Mouse (Mus musculus): ENCODE data around the gene Wdr27. TPM values are rescaled to one million over a fixed set of nuclear protein-coding genes. Genes with fewer than 3 reads are reported as not detected.

Wdr27 gene
- polyA plus RNA-seq, 1 experiment = 51.5 TPM

DNA sequence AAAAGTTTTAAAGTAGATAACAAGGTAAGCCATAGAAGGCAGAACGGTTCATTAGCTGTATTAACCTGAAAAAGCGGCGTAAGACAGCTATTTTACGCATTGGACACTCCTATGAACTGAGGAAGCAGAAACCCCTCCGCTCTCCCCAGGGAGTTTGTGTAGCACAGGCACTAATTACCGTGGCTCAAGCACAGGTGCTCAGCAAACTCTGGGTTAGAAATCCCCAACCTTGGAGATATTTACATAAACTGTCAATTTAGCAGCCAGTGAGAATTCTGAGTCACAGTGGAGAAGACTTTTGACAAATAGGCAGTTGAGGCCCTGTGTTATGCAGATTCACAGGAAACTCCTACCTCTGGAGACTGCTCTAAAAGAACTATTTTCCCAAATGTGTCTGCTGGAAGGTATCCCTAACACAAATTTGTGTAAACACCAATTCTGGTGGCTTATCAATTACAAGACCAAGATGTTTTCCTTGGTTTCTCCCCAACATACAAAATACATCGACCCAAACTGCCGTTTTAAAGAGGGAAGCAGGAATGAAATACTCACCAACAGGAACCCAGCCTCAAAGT lies 15.2 kb downstream of the Wdr27 start:
- Histone ChIP-seq H3K4me3 (ENCODE audit: control insufficient read depth, low read depth, low read length) (no peak overlapping the region), H3K27ac (ENCODE audit: control insufficient read depth, insufficient read depth, low read depth, low read length) (no peak overlapping the region), H3K4me1 (ENCODE audit: control insufficient read depth, insufficient read depth, low read length) (no peaks in the 10 kb centered on the region), H3K27me3 (ENCODE audit: control insufficient read depth, insufficient read depth, low read length) (no peaks in the 10 kb centered on the region), H3K36me3 (ENCODE audit: control insufficient read depth, insufficient read depth, low read length) (no peaks in the 10 kb centered on the region; the same call in 1 of the 2 replicates)
- TF ChIP-seq CTCF (IDR thresholded peaks at IDR 0.05; ENCODE audit: control insufficient read depth, insufficient read depth, insufficient replicate concordance, low read depth, low read length) (no peak), POLR2A (IDR thresholded peaks at IDR 0.05; ENCODE audit: control insufficient read depth, low read depth, low read length) (no peak)

GRCm38 (mm10) chr17:14921582-14921981 lies 21.4 kb downstream of the Wdr27 start:
- Histone ChIP-seq H3K36me3 (ENCODE audit: control insufficient read depth, insufficient read depth, low read length) (no peaks in the 10 kb centered on the region; the same call in 1 of the 2 replicates), H3K4me1 (ENCODE audit: control insufficient read depth, insufficient read depth, low read length) (peaks cover 4% of the 10 kb centered on the region; the same call in 1 of the 2 replicates), H3K4me3 (ENCODE audit: control insufficient read depth, low read depth, low read length) (no peak overlapping the region), H3K27me3 (ENCODE audit: control insufficient read depth, insufficient read depth, low read length) (no peaks in the 10 kb centered on the region), H3K27ac (ENCODE audit: control insufficient read depth, insufficient read depth, low read depth, low read length) (no peak overlapping the region)
- TF ChIP-seq CTCF (IDR thresholded peaks at IDR 0.05; ENCODE audit: control insufficient read depth, insufficient read depth, insufficient replicate concordance, low read depth, low read length) (no peak), POLR2A (IDR thresholded peaks at IDR 0.05; ENCODE audit: control insufficient read depth, low read depth, low read length) (no peak)

- no peak overlapping the region for H3K4me3 ChIP-seq (ENCODE audit: control insufficient read depth, low read depth, low read length)
- TF ChIP-seq POLR2A (IDR thresholded peaks at IDR 0.05; ENCODE audit: control insufficient read depth, low read depth, low read length) (no peak), CTCF (IDR thresholded peaks at IDR 0.05; ENCODE audit: control insufficient read depth, insufficient read depth, insufficient replicate concordance, low read depth, low read length) (no peak)
- H3K27ac ChIP-seq (ENCODE audit: control insufficient read depth, insufficient read depth, low read depth, low read length) = no peak overlapping the region
- H3K4me1 ChIP-seq (ENCODE audit: control insufficient read depth, insufficient read depth, low read length) = peaks cover 4% of the 10 kb centered on the region; the same call in 1 of the 2 replicates
- no peaks in the 10 kb centered on the region; the same call in 1 of the 2 replicates for H3K36me3 ChIP-seq (ENCODE audit: control insufficient read depth, insufficient read depth, low read length)
- H3K27me3 ChIP-seq (ENCODE audit: control insufficient read depth, insufficient read depth, low read length) = no peaks in the 10 kb centered on the region
These were observed 25.1 kb downstream of the Wdr27 start for GRCm38 (mm10) chr17:14917866-14918265.

DNA sequence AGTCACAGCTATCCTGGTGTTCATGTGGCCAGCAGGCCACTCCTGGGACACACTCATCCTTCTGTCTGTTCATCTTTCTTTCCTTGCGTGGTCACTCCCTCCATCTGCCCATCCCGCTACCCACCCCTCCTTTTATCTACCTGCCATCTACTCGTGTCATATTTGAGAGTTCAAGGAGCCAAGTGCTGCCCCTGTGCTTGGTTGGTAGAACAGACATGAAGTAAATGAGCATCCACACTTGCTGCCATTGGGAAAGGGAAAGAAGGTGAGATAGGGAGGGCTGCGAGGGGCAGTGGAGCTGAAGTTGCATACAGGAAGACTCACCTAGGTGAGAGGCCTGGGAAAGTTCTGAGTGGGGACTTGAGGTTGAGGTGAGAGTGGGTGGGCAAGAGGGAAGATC lies 28.6 kb downstream of the Wdr27 start:
- Histone ChIP-seq H3K27me3 (ENCODE audit: control insufficient read depth, insufficient read depth, low read length) (no peaks in the 10 kb centered on the region), H3K4me3 (ENCODE audit: control insufficient read depth, low read depth, low read length) (no peak overlapping the region), H3K27ac (ENCODE audit: control insufficient read depth, insufficient read depth, low read depth, low read length) (no peak overlapping the region), H3K36me3 (ENCODE audit: control insufficient read depth, insufficient read depth, low read length) (no peaks in the 10 kb centered on the region; the same call in 1 of the 2 replicates), H3K4me1 (ENCODE audit: control insufficient read depth, insufficient read depth, low read length) (peaks cover 4% of the 10 kb centered on the region; the same call in 1 of the 2 replicates)
- TF ChIP-seq CTCF (IDR thresholded peaks at IDR 0.05; ENCODE audit: control insufficient read depth, insufficient read depth, insufficient replicate concordance, low read depth, low read length) (no peak), POLR2A (IDR thresholded peaks at IDR 0.05; ENCODE audit: control insufficient read depth, low read depth, low read length) (no peak)

- Histone ChIP-seq H3K4me3 (ENCODE audit: control insufficient read depth, low read depth, low read length) (no peak overlapping the region), H3K27ac (ENCODE audit: control insufficient read depth, insufficient read depth, low read depth, low read length) (no peak overlapping the region), H3K27me3 (ENCODE audit: control insufficient read depth, insufficient read depth, low read length) (no peaks in the 10 kb centered on the region), H3K36me3 (ENCODE audit: control insufficient read depth, insufficient read depth, low read length) (no peaks in the 10 kb centered on the region; the same call in 1 of the 2 replicates), H3K4me1 (ENCODE audit: control insufficient read depth, insufficient read depth, low read length) (no peaks in the 10 kb centered on the region)
- no peak for TF ChIP-seq CTCF (IDR thresholded peaks at IDR 0.05; ENCODE audit: control insufficient read depth, insufficient read depth, insufficient replicate concordance, low read depth, low read length)
- TF ChIP-seq POLR2A (IDR thresholded peaks at IDR 0.05; ENCODE audit: control insufficient read depth, low read depth, low read length) = no peak
These were observed 30.0 kb downstream of the Wdr27 start for GRCm38 (mm10) chr17:14912981-14913380.

DNA sequence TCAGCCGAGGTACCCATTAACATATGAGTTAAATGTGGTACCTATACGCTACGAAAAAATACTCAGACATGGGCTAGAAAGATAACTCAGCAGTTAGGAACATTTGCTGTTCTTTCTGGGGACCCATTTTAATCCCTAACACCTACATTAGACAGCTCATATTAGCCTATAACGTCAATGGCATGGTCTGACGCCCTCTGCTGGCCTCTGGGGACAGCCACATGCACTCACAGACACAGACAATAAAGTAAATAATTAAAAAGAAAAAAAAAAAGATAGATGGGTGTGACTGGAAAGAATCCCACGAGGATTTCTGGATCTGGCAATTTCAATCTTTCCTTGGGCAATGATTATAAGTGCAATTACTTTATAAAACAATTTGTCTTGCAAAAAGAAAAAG lies 30.5 kb downstream of the Wdr27 start:
- no peaks in the 10 kb centered on the region; the same call in 1 of the 2 replicates for H3K36me3 ChIP-seq (ENCODE audit: control insufficient read depth, insufficient read depth, low read length)
- TF ChIP-seq CTCF (IDR thresholded peaks at IDR 0.05; ENCODE audit: control insufficient read depth, insufficient read depth, insufficient replicate concordance, low read depth, low read length) = peak; percentile 20; the same call in 1 of the 2 replicates
- TF ChIP-seq POLR2A (IDR thresholded peaks at IDR 0.05; ENCODE audit: control insufficient read depth, low read depth, low read length) = no peak
- H3K4me1 ChIP-seq (ENCODE audit: control insufficient read depth, insufficient read depth, low read length) = no peaks in the 10 kb centered on the region

GRCm38 (mm10) chr17:14910771-14911170 lies 32.2 kb downstream of the Wdr27 start:
- Histone ChIP-seq H3K27me3 (ENCODE audit: control insufficient read depth, insufficient read depth, low read length) (no peaks in the 10 kb centered on the region), H3K4me1 (ENCODE audit: control insufficient read depth, insufficient read depth, low read length) (no peaks in the 10 kb centered on the region), H3K36me3 (ENCODE audit: control insufficient read depth, insufficient read depth, low read length) (no peaks in the 10 kb centered on the region; the same call in 1 of the 2 replicates), H3K27ac (ENCODE audit: control insufficient read depth, insufficient read depth, low read depth, low read length) (no peak overlapping the region), H3K4me3 (ENCODE audit: control insufficient read depth, low read depth, low read length) (no peak overlapping the region)
- TF ChIP-seq CTCF (IDR thresholded peaks at IDR 0.05; ENCODE audit: control insufficient read depth, insufficient read depth, insufficient replicate concordance, low read depth, low read length) = no peak
- TF ChIP-seq POLR2A (IDR thresholded peaks at IDR 0.05; ENCODE audit: control insufficient read depth, low read depth, low read length) = no peak

More for the DNA sequence above, 30.5 kb downstream of the Wdr27 start:
- Histone ChIP-seq H3K27ac (ENCODE audit: control insufficient read depth, insufficient read depth, low read depth, low read length) (no peak overlapping the region), H3K4me3 (ENCODE audit: control insufficient read depth, low read depth, low read length) (no peak overlapping the region), H3K27me3 (ENCODE audit: control insufficient read depth, insufficient read depth, low read length) (no peaks in the 10 kb centered on the region)

All from testis, adult 2 months (tissue).